Mouse (Mus musculus): Measurements from ENCODE around the gene Lrrc19.

- no peak for TF ChIP-seq CTCF (IDR thresholded peaks at IDR 0.05; ENCODE audit: low read depth)
- no peak for TF ChIP-seq EP300 (IDR thresholded peaks at IDR 0.05; ENCODE audit: low read depth)
These were observed 42.2 kb upstream of the Lrrc19 start for GRCm38 (mm10) chr4:94692175-94692574.
